Mouse (Mus musculus) adrenal gland (tissue): Measurements from ENCODE around the gene Aph1b.

Experiments
- intact Hi-C: fragments of 180-260 bp; cut with DNase I; formaldehyde crosslinking; loops from one replicate; pipeline ENCODE4 v1.15.1; 2025

Aph1b gene

GRCm38 (mm10) chr9:66748390-66748789 lies 46.9 kb downstream of the Aph1b start:
- intact Hi-C loops, result no loop called here

GRCm38 (mm10) chr9:66744531-66744930 lies 50.8 kb downstream of the Aph1b start:
- intact Hi-C loops, result no loop called here

GRCm38 (mm10) chr9:66739516-66739915 lies 55.8 kb downstream of the Aph1b start:
- intact Hi-C loops, result no loop called here

DNA sequence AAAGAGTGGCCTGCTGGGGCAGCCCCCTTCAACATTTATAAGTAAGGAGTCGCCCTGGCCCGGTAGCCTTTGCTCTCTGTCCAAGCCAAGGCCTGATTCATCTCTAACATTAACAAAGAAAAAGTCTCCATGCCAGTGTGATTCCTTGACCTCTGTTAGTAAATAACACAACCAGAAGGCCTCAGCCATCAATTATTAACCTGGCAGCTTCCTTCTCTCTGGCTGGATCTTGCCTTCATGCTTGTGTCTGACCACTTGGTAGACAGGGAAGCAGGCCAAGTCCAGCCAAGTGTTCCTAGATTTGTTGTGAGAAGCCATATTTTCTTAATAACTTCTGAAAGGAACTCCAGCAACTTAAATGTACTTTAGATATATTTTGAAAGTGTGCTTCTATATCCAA lies 58.7 kb downstream of the Aph1b start:
- intact Hi-C loops, result no loop called here

DNA sequence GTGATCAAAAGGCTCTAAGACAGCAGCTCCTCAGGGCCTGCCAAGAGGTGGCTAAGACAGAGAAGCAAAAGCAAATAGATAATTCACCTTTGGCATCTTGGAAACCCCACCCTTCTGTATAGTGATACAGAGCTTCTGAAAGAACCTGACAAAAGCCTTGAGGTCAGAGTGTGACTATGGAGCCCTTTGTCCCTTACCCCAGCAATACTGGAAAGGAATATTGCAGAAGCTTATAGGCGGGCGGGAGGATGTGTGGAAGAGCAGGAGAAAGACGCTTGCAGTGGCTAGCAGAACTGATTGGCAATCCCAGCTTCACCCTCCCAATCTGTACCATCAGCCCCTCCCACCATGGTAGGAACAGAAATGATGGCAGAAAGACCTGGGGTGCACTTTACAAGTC lies 59.3 kb downstream of the Aph1b start:
- intact Hi-C loops, result no loop called here

GRCm38 (mm10) chr9:66735122-66735521 lies 60.2 kb downstream of the Aph1b start:
- intact Hi-C loops, result no loop called here

GRCm38 (mm10) chr9:66734568-66734967 lies 60.7 kb downstream of the Aph1b start:
- intact Hi-C loops, result no loop called here

GRCm38 (mm10) chr9:66732791-66733691 lies 62.2 kb downstream of the Aph1b start:
- intact Hi-C loops, result no loop called here

DNA sequence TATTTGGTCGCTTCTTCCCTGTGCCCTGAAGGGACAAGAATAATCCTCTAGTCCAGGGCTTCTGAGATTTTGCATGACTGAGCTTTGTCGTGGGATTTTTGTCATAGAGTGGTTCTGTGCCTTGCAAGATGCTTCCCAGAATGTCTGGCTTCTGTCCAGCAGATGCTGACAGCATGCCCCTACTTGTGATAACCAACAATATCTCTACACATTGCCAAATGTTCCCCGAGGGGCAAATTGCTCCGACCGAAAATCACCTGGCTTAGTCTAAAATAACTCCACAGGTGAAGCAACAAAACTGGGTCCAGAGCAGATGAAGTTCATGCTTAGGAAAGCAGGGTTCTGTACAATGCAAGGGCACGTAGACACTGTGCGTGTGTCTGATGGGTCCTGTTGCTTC lies 64.0 kb downstream of the Aph1b start:
- intact Hi-C loops, result no loop called here

- intact Hi-C loops, result no loop called here
Observed at GRCm38 (mm10) chr9:66730556-66730955, 64.7 kb downstream of the Aph1b start.

DNA sequence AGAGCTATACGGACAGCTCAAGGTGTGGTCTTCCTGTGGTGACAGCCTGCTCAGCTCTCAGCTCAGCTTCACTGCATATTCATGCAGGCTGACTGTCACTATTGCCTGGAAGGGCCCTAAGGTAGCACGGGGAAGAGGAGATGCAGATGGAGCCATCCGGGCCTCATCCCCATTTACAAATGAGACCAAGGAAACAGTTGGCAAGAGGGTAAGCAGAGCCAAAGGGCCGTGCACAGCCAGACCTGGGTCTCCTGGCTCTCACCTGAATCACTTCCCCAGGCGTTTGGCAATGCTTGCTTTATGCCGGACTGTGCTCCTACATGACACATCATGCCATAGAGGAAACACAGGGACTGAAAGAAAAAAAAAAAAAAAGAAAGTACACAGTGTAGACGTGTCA lies 68.0 kb downstream of the Aph1b start:
- intact Hi-C loops, result no loop called here

DNA sequence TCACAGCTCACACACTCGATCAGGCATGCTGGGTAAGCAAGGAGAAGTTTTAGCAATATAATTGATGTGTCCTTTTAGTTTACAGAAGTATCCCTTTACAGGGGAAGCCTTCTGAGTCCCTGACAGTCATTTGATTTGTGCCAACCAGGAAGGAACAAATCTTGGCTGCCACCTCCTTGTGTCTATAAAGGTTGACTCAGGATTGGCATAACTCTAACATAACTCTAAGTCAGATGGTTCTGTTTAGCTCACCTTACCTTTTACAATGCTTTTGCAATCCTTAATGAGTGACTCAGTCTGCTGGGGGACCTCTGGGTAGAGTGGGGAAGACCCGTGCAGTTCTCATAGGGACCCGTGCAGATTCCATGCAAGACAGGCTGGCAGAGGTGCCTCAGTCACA lies 69.7 kb downstream of the Aph1b start:
- intact Hi-C loops, result no loop called here
